Mouse (Mus musculus): Measurements from ENCODE around the gene Zc3h15. TPM values are rescaled to one million over a fixed set of nuclear protein-coding genes. Genes with fewer than 3 reads are reported as not detected.

The Zc3h15 gene
- polyA plus RNA-seq (2012; rRNA removed) = 47.7 and 48.9 TPM in 2 replicates

GRCm38 (mm10) chr2:83644276-83645252 lies at the start of gene Zc3h15:
Zc3h15 (plus strand) TSS chr2:83644435.

Other genes with a start within 250 kb of the Zc3h15 start
- 4.7 and 5.9 TPM in 2 replicates for gene Itgav, start 80.0 kb downstream of the Zc3h15 start, polyA plus RNA-seq (2012; rRNA removed)
- 0.10 and 0.17 TPM in 2 replicates for gene Fam171b, start 168.2 kb downstream of the Zc3h15 start, polyA plus RNA-seq (2012; rRNA removed)